Mouse (Mus musculus) lung, adult 2 months (tissue): ENCODE data around the gene Prlh. TPM values are rescaled to one million over a fixed set of nuclear protein-coding genes. Genes with fewer than 3 reads are reported as not detected.

Experiments
- DNase-seq: peaks from one replicate; pipeline ENCODE4 v3.0.0; 2022
- H3K4me1 ChIP-seq: fragments of 200-500 bp; 2 replicates; pipeline ENCODE4 v1.6.1; 2011; ENCODE audit warnings: low read length; ENCODE audit not compliant: control insufficient read depth, insufficient read depth
- H3K4me3 ChIP-seq: fragments of 200-500 bp; replicated peaks from 2 replicates; pipeline ENCODE3; 2011; ENCODE audit warnings: low read depth, mild to moderate bottlenecking, control low read depth, low read length; ENCODE audit errors: extremely low read depth
- CTCF ChIP-seq: fragments of 200-500 bp; IDR thresholded peaks from 2 replicates; pipeline ENCODE4 v1.5.1; 2011; ENCODE audit warnings: mild to moderate bottlenecking, low read length, control low read depth; ENCODE audit not compliant: insufficient read depth
- POLR2A ChIP-seq: fragments of 200-500 bp; IDR thresholded peaks from 2 replicates; pipeline ENCODE4 v1.6.1; 2011; ENCODE audit warnings: low read depth, mild to moderate bottlenecking, control low read depth, low read length, borderline replicate concordance; ENCODE audit errors: extremely low read depth
- WGBS: fragments of 180-500 bp; shearing (Covaris S2); methylation state at CpG from one replicate; pipeline ENCODE4 v1.1.7; 2018; 5-methylcytosine and 5-hydroxymethylcytosine counted together
- polyA plus RNA-seq: library from polyadenylated mRNA; depleted of rRNA; stranded (reverse); fragments of >200 nt; gene quantifications from 2 replicates; pipeline ENCODE4 v1.2.3, GENCODE M21; 2012

Prlh gene
- polyA plus RNA-seq, 1 experiment, result not detected

- DNase-seq, result no peak
- 64% methylated on average over 7 of the region's 7 CpGs for WGBS
- TF ChIP-seq CTCF (no peak), POLR2A (no peak)
- Histone ChIP-seq H3K4me1 (peaks cover 5% of the 10 kb centered on the region; the same call in 1 of the 2 replicates), H3K4me3 (no peak overlapping the region)
Measured at GRCm38 (mm10) chr1:90951670-90952069, 1.2 kb upstream of the Prlh start.

- peaks cover 5% of the 10 kb centered on the region; the same call in 1 of the 2 replicates for H3K4me1 ChIP-seq
- H3K4me3 ChIP-seq, result no peak overlapping the region
- TF ChIP-seq POLR2A (no peak), CTCF (no peak)
- 38% methylated on average over 11 of the region's 11 CpGs for WGBS
- DNase-seq, result no peak
Measured at GRCm38 (mm10) chr1:90953688-90954087, 780 bp downstream of the Prlh start.

GRCm38 (mm10) chr1:90956245-90957096, 3.6 kb downstream of the Prlh start:
- WGBS, result 31% methylated on average over 7 of the region's 7 CpGs
- no peak for TF ChIP-seq POLR2A
- peak; percentile 73 for TF ChIP-seq CTCF
- peak; percentile 46 for DNase-seq
- Histone ChIP-seq H3K4me3 (no peak overlapping the region), H3K4me1 (peaks cover 5% of the 10 kb centered on the region; the same call in 1 of the 2 replicates)

- Histone ChIP-seq H3K4me3 (no peak overlapping the region), H3K4me1 (no peaks in the 10 kb centered on the region; the same call in 1 of the 2 replicates)
- 59% methylated on average over 4 of the region's 4 CpGs for WGBS
- no peak for TF ChIP-seq POLR2A
- TF ChIP-seq CTCF, result no peak
- no peak for DNase-seq
Measured at GRCm38 (mm10) chr1:90962526-90962925, 9.6 kb downstream of the Prlh start.

- 24% methylated on average over 3 of the region's 3 CpGs for WGBS
- no peak for DNase-seq
Measured at GRCm38 (mm10) chr1:90962994-90963393, 10.1 kb downstream of the Prlh start.

GRCm38 (mm10) chr1:90967583-90967982, 14.7 kb downstream of the Prlh start:
- DNase-seq, result peak; percentile 49
- H3K4me1 ChIP-seq, result peaks cover 2% of the 10 kb centered on the region; the same call in 1 of the 2 replicates
- WGBS, result 45% methylated on average over 7 of the region's 7 CpGs
- TF ChIP-seq CTCF (no peak), POLR2A (no peak)
- H3K4me3 ChIP-seq, result no peak overlapping the region

More at GRCm38 (mm10) chr1:90962994-90963393, 10.1 kb downstream of the Prlh start:
- Histone ChIP-seq H3K4me1 (peaks cover 2% of the 10 kb centered on the region; the same call in 1 of the 2 replicates), H3K4me3 (no peak overlapping the region)
- TF ChIP-seq POLR2A (no peak), CTCF (no peak)

- no peak for DNase-seq
- TF ChIP-seq CTCF, result no peak
- no peak for TF ChIP-seq POLR2A
- Histone ChIP-seq H3K4me1 (peaks cover 5% of the 10 kb centered on the region; the same call in 1 of the 2 replicates), H3K4me3 (no peak overlapping the region)
- 56% methylated on average over 4 of the region's 4 CpGs for WGBS
Measured at GRCm38 (mm10) chr1:90968649-90969048, 15.7 kb downstream of the Prlh start.

- peak; percentile 70 for DNase-seq
- TF ChIP-seq CTCF (no peak), POLR2A (no peak)
- H3K4me3 ChIP-seq, result peak within 1 kb of the TSS; percentile 26
- peaks cover 5% of the 10 kb centered on the region; the same call in 1 of the 2 replicates for H3K4me1 ChIP-seq
- WGBS, result 35% methylated on average over 9 of the region's 9 CpGs
Measured at GRCm38 (mm10) chr1:90969347-90969784, 16.5 kb downstream of the Prlh start, which contains the start of gene Rab17. Gene Rab17 (minus strand): TSS chr1:90969661.

- H3K4me3 ChIP-seq, result no peak overlapping the region
- WGBS, result 58% methylated on average over 10 of the region's 10 CpGs
- H3K4me1 ChIP-seq, result peaks cover 7% of the 10 kb centered on the region; the same call in 1 of the 2 replicates
- no peak for DNase-seq
- TF ChIP-seq CTCF (no peak), POLR2A (no peak)
Measured at GRCm38 (mm10) chr1:90969881-90970390, 17.0 kb downstream of the Prlh start.
